Mouse (Mus musculus) liver, adult 2 months (tissue): ENCODE measurements at regions not wholly inside any gene's neighbourhood (a gene's known extent, or its start where the extent isn't known, plus 50 kb on each side); places are given as distances from the start of the nearest gene placed in this dataset.

Source experiments
- CTCF ChIP-seq: fragments of 200-500 bp; IDR thresholded peaks from 2 replicates; pipeline ENCODE4 v1.5.1; 2011; ENCODE audit warnings: low read depth, low read length, control low read depth
- POLR2A ChIP-seq: fragments of 200-500 bp; IDR thresholded peaks from 2 replicates; pipeline ENCODE4 v1.6.1; 2011; ENCODE audit warnings: low read length, control low read depth; ENCODE audit not compliant: insufficient read depth; ENCODE audit errors: extremely low read depth

DNA sequence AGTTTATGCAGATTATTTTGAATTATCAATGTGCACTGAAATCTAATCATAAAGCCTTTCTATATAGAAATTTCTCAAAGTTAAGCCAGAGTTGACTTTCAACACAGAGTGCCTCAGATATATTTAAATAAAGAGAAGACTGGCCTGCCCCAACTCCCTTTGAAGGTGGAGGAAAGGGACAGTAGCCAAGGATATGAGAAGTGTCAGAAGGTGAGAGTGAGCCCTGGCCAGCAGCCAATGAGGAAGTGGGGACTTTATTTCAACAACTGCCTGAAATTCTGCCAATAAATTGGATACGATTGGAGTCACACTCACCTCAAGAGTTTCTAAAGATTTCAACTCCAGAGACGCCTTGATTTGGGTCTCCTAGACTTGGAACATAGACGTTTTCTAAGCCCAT is 523.0 kb upstream of the Hsf2 start:
- no peak for TF ChIP-seq CTCF
- no peak for TF ChIP-seq POLR2A
